Mouse (Mus musculus) intestine, embryonic 16.5 days (tissue): ENCODE data around the gene Arpc4. TPM values are rescaled to one million over a fixed set of nuclear protein-coding genes. Genes with fewer than 3 reads are reported as not detected.

Experiments
- ATAC-seq: fragments of 200-750 bp; cut with Nextera tagmentation; 2 replicates; pipeline ENCODE4 v1.8.0; 2017; ENCODE audit warnings: moderate TSS enrichment, moderate library complexity
- H3K27ac ChIP-seq: fragments of 300-500 bp; sonication (generic); 2 replicates; pipeline ENCODE4 v1.5.1; 2014; ENCODE audit warnings: mild to moderate bottlenecking, low read length
- H3K27me3 ChIP-seq: fragments of 300-500 bp; sonication (generic); replicated peaks from 2 replicates; pipeline ENCODE4 v1.6.1; 2014; ENCODE audit warnings: low read length, control low read depth, mixed read lengths; ENCODE audit not compliant: control insufficient read depth, insufficient read depth
- H3K36me3 ChIP-seq: fragments of 300-500 bp; sonication (generic); 2 replicates; pipeline ENCODE4 v1.6.1; 2014; ENCODE audit warnings: low read length, control low read depth; ENCODE audit not compliant: control insufficient read depth, insufficient read depth
- H3K4me1 ChIP-seq: fragments of 300-500 bp; sonication (generic); 2 replicates; pipeline ENCODE4 v1.6.1; 2014; ENCODE audit warnings: low read length, control low read depth, mixed read lengths; ENCODE audit not compliant: control insufficient read depth, insufficient read depth
- H3K4me2 ChIP-seq: fragments of 300-500 bp; sonication (generic); 2 replicates; pipeline ENCODE4 v1.6.1; 2014; ENCODE audit warnings: low read depth, low read length, control low read depth
- H3K4me3 ChIP-seq: fragments of 300-500 bp; sonication (generic); 2 replicates; pipeline ENCODE4 v1.5.1; 2014; ENCODE audit warnings: mild to moderate bottlenecking, low read length
- H3K9ac ChIP-seq: fragments of 300-500 bp; sonication (generic); 2 replicates; pipeline ENCODE4 v1.6.1; 2014; ENCODE audit warnings: low read depth, low read length
- H3K9me3 ChIP-seq: fragments of 300-500 bp; sonication (generic); 2 replicates; pipeline ENCODE4 v1.6.1; 2016; ENCODE audit warnings: low read length, control low read depth; ENCODE audit not compliant: control insufficient read depth
- WGBS: fragments of 180-500 bp; shearing (Covaris S2); extraction: QIAGEN DNeasy Blood & Tissue Kit; methylation state at CpG from one replicate; pipeline ENCODE4 v1.1.7; 2014; 5-methylcytosine and 5-hydroxymethylcytosine counted together
- polyA plus RNA-seq: library from polyadenylated mRNA; unstranded; fragments of >200 nt; fragmentation: Nextera tagmentation; extraction: Ambion mirVana; gene quantifications from 2 replicates; pipeline ENCODE4 v1.2.1, GENCODE M21; 2015

Arpc4 gene
- polyA plus RNA-seq, 1 experiment from 2014 or later, result 456 TPM

DNA sequence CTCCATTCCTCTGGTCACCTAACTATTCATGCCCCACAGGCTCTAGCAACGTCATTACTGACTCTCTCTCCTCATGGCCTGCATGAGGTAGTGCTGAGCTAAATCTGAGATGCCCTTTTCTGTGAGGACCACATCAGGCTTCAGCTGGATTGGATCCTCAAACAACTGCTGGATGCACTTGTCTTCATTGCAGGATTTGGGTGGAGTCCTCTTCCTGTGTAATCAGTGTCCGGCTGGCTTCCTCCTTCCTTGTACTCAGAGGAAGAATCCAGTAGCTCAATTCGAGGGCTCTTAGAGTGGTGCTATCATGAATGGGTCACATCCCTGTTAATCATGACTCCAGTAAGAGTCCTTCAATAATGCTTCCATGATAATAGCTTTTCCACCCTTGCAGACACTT lies 24.2 kb upstream of the Arpc4 start:
- Histone ChIP-seq H3K4me3 (no peak overlapping the region), H3K27me3 (no peaks in the 10 kb centered on the region), H3K36me3 (no peaks in the 10 kb centered on the region), H3K27ac (no peak overlapping the region), H3K4me1 (peaks cover 4% of the 10 kb centered on the region; the same call in 1 of the 2 replicates), H3K9ac (no peak overlapping the region), H3K4me2 (no peak overlapping the region), H3K9me3 (no peaks in the 10 kb centered on the region)
- ATAC-seq, result no peak
- WGBS, result 72% methylated on average over 3 of the region's 3 CpGs

DNA sequence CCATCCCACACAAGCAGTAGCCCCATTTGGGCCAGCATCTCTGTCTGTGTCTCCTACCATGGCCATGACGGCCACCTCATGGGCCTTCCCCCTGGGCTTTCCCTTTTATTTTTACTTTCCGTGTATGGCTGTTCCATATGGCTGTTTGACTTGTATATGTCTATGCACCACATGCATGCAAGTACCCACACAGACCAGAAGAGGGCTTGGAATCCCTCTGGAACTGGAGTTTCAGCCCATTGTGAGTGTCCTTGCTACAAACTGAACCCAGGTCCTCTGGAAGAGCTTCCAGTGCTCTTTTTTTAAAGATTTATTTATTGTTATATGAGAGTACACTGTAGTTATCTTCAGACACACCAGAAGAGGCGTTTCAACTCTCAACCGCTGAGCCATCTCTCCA lies 16.4 kb upstream of the Arpc4 start:
- H3K9me3 ChIP-seq, result no peaks in the 10 kb centered on the region
- no peak overlapping the region for H3K4me2 ChIP-seq
- no peak overlapping the region for H3K9ac ChIP-seq
- WGBS, result 71% methylated on average over 4 of the region's 4 CpGs
- no peak for ATAC-seq
- no peak overlapping the region for H3K4me3 ChIP-seq
- H3K36me3 ChIP-seq, result peaks cover 2% of the 10 kb centered on the region; the same call in 1 of the 2 replicates
- H3K27ac ChIP-seq, result no peak overlapping the region
- no peaks in the 10 kb centered on the region for H3K4me1 ChIP-seq
- no peaks in the 10 kb centered on the region for H3K27me3 ChIP-seq

DNA sequence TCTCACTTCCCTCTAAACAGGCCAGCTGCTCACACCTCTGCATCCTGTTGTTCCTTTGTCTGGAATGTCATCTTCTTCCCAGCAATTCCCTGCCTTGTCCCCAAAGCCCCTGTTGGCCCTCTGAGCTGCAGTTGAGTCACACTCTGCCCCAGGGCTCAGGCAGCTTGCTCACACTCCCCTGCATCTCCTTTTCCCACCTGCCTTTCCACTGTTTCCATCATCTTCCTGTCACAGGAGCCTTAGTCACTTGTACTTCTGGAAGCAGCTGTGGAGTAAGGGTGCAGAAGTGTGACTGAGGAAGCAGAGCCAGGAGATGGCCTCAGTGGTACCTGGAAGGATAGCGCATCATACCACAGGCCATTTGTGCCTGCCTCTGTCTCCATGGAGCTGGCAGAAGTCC lies 15.7 kb upstream of the Arpc4 start:
- Histone ChIP-seq H3K9ac (no peak overlapping the region), H3K36me3 (peaks cover 7% of the 10 kb centered on the region; the same call in 1 of the 2 replicates), H3K27ac (no peak overlapping the region), H3K9me3 (no peaks in the 10 kb centered on the region), H3K4me2 (no peak overlapping the region), H3K27me3 (no peaks in the 10 kb centered on the region), H3K4me3 (no peak overlapping the region), H3K4me1 (no peaks in the 10 kb centered on the region)
- ATAC-seq, result no peak
- WGBS, result 93% methylated on average over 1 of the region's 1 CpGs

DNA sequence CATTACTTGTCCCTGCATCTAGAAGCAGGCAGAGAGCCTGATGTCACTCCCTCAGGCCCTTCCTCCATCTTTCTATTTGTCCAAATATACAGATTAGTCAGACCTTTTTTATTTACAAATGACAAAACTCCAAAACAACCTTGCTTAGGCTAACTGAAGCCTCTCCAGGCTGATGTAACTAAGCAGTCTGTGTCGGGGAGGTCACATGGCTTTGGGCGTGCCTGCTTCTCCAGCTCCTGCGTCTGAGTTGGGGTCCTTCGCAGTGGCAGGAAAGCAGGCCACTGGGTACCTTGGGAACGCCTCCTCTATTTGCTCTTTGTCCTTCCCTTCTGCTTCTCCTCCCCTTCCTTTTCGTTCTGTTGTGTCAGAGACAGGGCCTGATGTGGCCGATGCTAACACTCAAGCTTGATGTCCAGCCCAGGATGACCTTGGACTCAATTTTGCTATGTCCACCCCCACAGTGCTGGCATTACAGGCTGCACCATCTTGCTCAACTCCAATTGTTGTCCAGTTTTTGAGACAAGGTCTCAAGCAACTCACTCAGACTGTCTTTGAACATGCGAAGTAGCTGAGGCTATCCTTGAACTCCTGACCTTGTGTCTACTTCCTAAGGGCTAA lies 13.3 kb upstream of the Arpc4 start:
- WGBS, result 63% methylated on average over 8 of the region's 8 CpGs
- Histone ChIP-seq H3K9ac (no peak overlapping the region), H3K4me1 (no peaks in the 10 kb centered on the region), H3K27me3 (no peaks in the 10 kb centered on the region), H3K4me3 (no peak overlapping the region), H3K4me2 (no peak overlapping the region), H3K27ac (no peak overlapping the region), H3K9me3 (no peaks in the 10 kb centered on the region), H3K36me3 (peaks cover 11% of the 10 kb centered on the region)
- ATAC-seq, result no peak

DNA sequence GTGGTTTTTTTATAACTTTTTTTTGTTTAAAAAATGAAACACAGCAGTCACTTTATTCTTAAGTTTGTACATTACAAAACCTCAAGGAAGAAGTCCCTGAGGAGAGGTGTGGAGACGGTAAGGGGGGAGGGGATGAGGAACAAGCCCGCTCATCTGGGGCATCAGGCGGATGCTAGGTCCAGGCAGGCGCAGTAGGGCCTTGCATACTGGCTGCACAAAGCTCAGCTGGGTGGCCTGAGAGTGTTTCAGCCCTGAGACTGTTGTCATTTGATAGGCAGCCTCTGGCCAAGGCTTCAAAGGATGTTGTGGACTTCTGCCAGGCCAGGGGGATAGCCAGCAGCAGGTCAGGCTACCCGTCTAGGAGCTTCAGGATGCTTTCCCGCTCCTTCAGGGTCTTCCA lies 11.3 kb upstream of the Arpc4 start:
- Histone ChIP-seq H3K4me2 (no peak overlapping the region), H3K4me1 (peaks cover 4% of the 10 kb centered on the region; the same call in 1 of the 2 replicates), H3K36me3 (peaks cover 13% of the 10 kb centered on the region), H3K27me3 (no peaks in the 10 kb centered on the region), H3K9ac (no peak overlapping the region), H3K4me3 (no peak overlapping the region), H3K27ac (no peak overlapping the region), H3K9me3 (no peaks in the 10 kb centered on the region)
- ATAC-seq, result no peak
- WGBS, result 91% methylated on average over 6 of the region's 6 CpGs

DNA sequence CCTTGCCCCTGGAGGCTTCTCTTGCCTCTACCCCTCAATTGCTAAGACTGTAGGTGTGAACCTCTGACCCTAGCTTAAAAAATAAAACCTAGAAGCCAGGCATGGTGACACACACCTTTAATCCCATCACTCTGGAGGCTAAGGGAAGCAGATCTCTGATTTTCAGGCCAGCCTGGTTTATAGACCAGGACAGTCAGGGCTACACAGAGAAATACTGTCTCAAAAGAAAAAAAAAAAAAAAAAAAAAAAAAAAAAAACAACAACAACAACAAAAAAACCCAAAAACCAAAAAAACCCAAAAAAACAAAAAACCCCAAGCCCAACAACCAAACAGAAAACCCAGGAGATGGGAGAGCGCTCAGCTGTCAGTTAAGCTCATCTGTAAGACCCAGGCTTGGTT lies 10.3 kb upstream of the Arpc4 start:
- no peak overlapping the region for H3K4me2 ChIP-seq
- H3K4me1 ChIP-seq, result peaks cover 4% of the 10 kb centered on the region; the same call in 1 of the 2 replicates
- whole genome bisulfite sequencing, result 96% methylated on average over 1 of the region's 1 CpGs
- no peak for ATAC-seq
- H3K9ac ChIP-seq, result no peak overlapping the region
- H3K27me3 ChIP-seq, result no peaks in the 10 kb centered on the region
- peaks cover 13% of the 10 kb centered on the region for H3K36me3 ChIP-seq
- no peak overlapping the region for H3K4me3 ChIP-seq
- H3K27ac ChIP-seq, result no peak overlapping the region
- H3K9me3 ChIP-seq, result no peaks in the 10 kb centered on the region

DNA sequence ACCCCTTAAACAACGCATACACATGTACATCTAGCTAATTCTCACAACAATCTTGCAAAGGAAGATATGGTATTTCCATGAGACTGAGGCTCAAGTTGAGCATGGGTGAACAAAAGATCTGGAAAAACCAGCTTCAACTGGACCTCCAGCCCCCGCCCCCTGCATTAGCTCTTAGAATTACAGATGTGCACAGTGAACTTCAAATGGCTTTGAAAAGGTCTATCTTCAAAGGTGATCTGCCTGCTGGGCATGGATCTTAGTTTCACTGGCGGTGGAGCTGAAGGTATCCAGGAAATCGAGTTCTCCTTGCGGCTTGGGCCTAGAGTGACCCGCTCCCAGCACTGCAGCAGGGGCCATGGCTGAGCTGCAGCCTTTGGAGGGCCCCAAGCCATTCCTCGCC lies 9.8 kb upstream of the Arpc4 start:
- Histone ChIP-seq H3K36me3 (peaks cover 13% of the 10 kb centered on the region), H3K27me3 (no peaks in the 10 kb centered on the region), H3K9ac (no peak overlapping the region), H3K4me2 (no peak overlapping the region), H3K4me3 (no peak overlapping the region), H3K9me3 (no peaks in the 10 kb centered on the region), H3K4me1 (peaks cover 4% of the 10 kb centered on the region; the same call in 1 of the 2 replicates), H3K27ac (no peak overlapping the region)
- no peak for ATAC-seq
- WGBS, result 90% methylated on average over 7 of the region's 7 CpGs

DNA sequence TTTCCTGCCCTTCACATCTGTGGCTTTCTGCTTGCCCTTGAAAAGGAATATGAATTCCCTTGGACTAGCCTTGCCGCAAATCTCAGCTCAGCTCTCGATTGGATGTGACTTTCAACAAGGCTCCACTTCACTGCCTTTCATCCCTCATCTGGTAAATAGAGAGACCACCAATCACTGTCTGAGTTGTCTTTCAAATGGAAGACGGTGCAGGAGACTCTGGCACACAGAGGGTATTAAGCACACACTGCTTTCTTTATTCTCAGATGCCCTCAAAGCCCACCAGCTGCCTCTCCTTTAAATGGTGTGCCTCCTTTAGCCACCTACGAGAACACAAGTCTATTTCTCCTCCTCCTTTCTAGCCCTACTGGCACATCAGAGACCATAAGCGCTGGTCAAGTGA lies 9.3 kb upstream of the Arpc4 start:
- H3K4me2 ChIP-seq, result no peak overlapping the region
- no peaks in the 10 kb centered on the region for H3K27me3 ChIP-seq
- peaks cover 4% of the 10 kb centered on the region; the same call in 1 of the 2 replicates for H3K4me1 ChIP-seq
- no peak overlapping the region for H3K9ac ChIP-seq
- 88% methylated on average over 5 of the region's 5 CpGs for WGBS
- ATAC-seq, result no peak
- no peak overlapping the region for H3K27ac ChIP-seq
- H3K4me3 ChIP-seq, result no peak overlapping the region
- peaks cover 13% of the 10 kb centered on the region for H3K36me3 ChIP-seq
- H3K9me3 ChIP-seq, result no peaks in the 10 kb centered on the region

DNA sequence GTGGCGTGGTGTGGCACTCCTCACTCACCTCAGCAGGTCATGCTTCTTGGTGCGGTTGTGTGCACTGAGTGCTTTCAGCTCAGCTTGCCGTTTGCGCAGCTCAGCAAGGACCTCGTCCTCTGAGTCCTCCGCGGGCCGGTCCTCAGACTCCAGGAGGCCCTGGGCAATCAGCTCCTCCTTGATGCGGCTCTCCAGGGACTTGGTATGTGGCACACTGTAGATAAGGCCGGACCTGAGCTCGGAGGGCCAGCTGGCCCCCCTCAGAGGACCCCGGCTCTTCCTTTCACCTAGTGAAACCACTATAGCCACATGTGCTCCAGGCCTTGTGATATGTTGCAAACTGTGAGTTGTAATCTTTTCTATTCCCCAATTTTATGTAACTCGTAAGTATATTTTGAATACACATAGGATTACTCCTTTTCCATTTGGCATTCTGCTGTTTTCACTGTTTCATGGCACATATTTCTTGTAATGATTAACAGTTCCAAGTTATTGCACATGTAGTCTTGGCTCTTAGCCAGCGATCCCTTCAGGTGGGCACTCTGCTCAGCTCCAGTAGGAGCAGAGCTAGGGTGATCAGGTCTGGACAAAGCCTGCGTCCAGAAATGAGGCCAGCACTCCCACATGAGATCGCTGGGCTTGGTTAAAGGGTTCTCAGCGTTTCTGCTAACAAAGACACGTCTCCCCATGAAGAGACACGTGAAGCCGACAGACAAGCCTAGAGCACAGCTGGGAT lies 7.6 kb upstream of the Arpc4 start:
- no peak overlapping the region for H3K4me2 ChIP-seq
- peak; percentile 84 for ATAC-seq

More for the DNA sequence above, 7.6 kb upstream of the Arpc4 start:
- H3K27me3 ChIP-seq, result no peaks in the 10 kb centered on the region
- peak overlapping the region; percentile 27 for H3K27ac ChIP-seq
- no peaks in the 10 kb centered on the region for H3K9me3 ChIP-seq
- H3K9ac ChIP-seq, result no peak overlapping the region
- peaks cover 13% of the 10 kb centered on the region for H3K36me3 ChIP-seq
- H3K4me1 ChIP-seq, result peaks cover 4% of the 10 kb centered on the region; the same call in 1 of the 2 replicates
- WGBS, result 73% methylated on average over 20 of the region's 20 CpGs
- no peak overlapping the region for H3K4me3 ChIP-seq
